Mouse (Mus musculus): ENCODE measurements at regions not wholly inside any gene's neighbourhood (a gene's known extent, or its start where the extent isn't known, plus 50 kb on each side); places are given as distances from the start of the nearest gene placed in this dataset.

- no peak for TF ChIP-seq POLR2A (IDR thresholded peaks at IDR 0.05; ENCODE audit: extremely low read depth, insufficient read depth, low read length)
- TF ChIP-seq CTCF (IDR thresholded peaks at IDR 0.05; ENCODE audit: extremely low read depth, insufficient read depth, low read length) = no peak
Measured at GRCm38 (mm10) chr16:29733847-29734246, 154.7 kb downstream of the Opa1 start.

Data from cortical plate, adult 2 months (tissue).